Mouse (Mus musculus) retina, embryonic 14.5 days (tissue): ENCODE data around the gene Olfr32.
"Not testable (repeated sequence)": the region's sequence is repeated elsewhere in the genome, so short reads cannot be mapped to it uniquely, and the experiment has no call there.

Source experiments
- DNase-seq: peaks from one replicate; pipeline ENCODE4 v3.0.0-alpha.2; 2015; ENCODE audit warnings: low spot score

Olfr32 gene

GRCm38 (mm10) chr2:90142196-90142595 lies at the start of gene Olfr32:
Gene Olfr32 (minus strand): TSS chr2:90142296.
- no peak for DNase-seq

GRCm38 (mm10) chr2:90187082-90187481 lies 45.0 kb upstream of the Olfr32 start:
- DNase-seq = not testable (repeated sequence)

- not testable (repeated sequence) for DNase-seq
Measured at GRCm38 (mm10) chr2:90186082-90186481, 44.0 kb upstream of the Olfr32 start.

- no peak for DNase-seq
Measured at GRCm38 (mm10) chr2:90153916-90154315, 11.8 kb upstream of the Olfr32 start.

- no peak for DNase-seq
Measured at GRCm38 (mm10) chr2:90152991-90153390, 10.9 kb upstream of the Olfr32 start, which contains the start of gene Olfr1270. Gene Olfr1270 (minus strand): TSS chr2:90153091.

- DNase-seq = no peak
Measured at GRCm38 (mm10) chr2:90121312-90121711, 20.8 kb downstream of the Olfr32 start, which contains the start of gene Olfr1269. Gene Olfr1269 (minus strand): TSS chr2:90121412.
